Mouse (Mus musculus) limb, embryonic 15.5 days (tissue): Measurements from ENCODE around the gene Oas1f. TPM values are rescaled to one million over a fixed set of nuclear protein-coding genes. Genes with fewer than 3 reads are reported as not detected.

ENCODE experiments used
- ATAC-seq: fragments of 200-750 bp; cut with Nextera tagmentation; 2 replicates; pipeline ENCODE4 v1.8.0; 2017; ENCODE audit warnings: low read depth, moderate TSS enrichment; ENCODE audit not compliant: insufficient number of reproducible peaks, low FRiP score, low TSS enrichment
- H3K27ac ChIP-seq: fragments of 300-500 bp; sonication (generic); 2 replicates; pipeline ENCODE4 v1.5.1; 2015; ENCODE audit warnings: moderate library complexity, mild to moderate bottlenecking, inconsistent platforms
- H3K27me3 ChIP-seq: fragments of 300-500 bp; sonication (generic); 2 replicates; pipeline ENCODE4 v1.6.1; 2015; ENCODE audit warnings: inconsistent platforms
- H3K36me3 ChIP-seq: fragments of 300-500 bp; sonication (generic); 2 replicates; pipeline ENCODE4 v1.6.1; 2015; ENCODE audit warnings: inconsistent platforms
- H3K4me1 ChIP-seq: fragments of 300-500 bp; sonication (generic); 2 replicates; pipeline ENCODE4 v1.6.1; 2015; ENCODE audit warnings: inconsistent platforms
- H3K4me2 ChIP-seq: fragments of 300-500 bp; sonication (generic); 2 replicates; pipeline ENCODE4 v1.6.1; 2015; ENCODE audit warnings: mild to moderate bottlenecking, inconsistent platforms
- H3K4me3 ChIP-seq: fragments of 300-500 bp; sonication (generic); 2 replicates; pipeline ENCODE4 v1.5.1; 2015; ENCODE audit warnings: mild to moderate bottlenecking, inconsistent platforms
- H3K9ac ChIP-seq: fragments of 300-500 bp; sonication (generic); 2 replicates; pipeline ENCODE4 v1.6.1; 2015; ENCODE audit warnings: inconsistent platforms
- H3K9me3 ChIP-seq: fragments of 300-500 bp; sonication (generic); 2 replicates; pipeline ENCODE4 v1.6.1; 2016; ENCODE audit warnings: inconsistent platforms
- WGBS: fragments of 180-500 bp; shearing (Covaris S2); methylation state at CpG from one replicate; pipeline ENCODE4 v1.1.7; 2015; 5-methylcytosine and 5-hydroxymethylcytosine counted together
- polyA plus RNA-seq: library from polyadenylated mRNA; unstranded; fragments of >200 nt; fragmentation: Nextera tagmentation; extraction: Ambion mirVana; gene quantifications from 2 replicates; pipeline ENCODE4 v1.2.1, GENCODE M21; 2015

The Oas1f gene
- polyA plus RNA-seq, 1 experiment from 2014 or later, result 0.42 TPM

DNA sequence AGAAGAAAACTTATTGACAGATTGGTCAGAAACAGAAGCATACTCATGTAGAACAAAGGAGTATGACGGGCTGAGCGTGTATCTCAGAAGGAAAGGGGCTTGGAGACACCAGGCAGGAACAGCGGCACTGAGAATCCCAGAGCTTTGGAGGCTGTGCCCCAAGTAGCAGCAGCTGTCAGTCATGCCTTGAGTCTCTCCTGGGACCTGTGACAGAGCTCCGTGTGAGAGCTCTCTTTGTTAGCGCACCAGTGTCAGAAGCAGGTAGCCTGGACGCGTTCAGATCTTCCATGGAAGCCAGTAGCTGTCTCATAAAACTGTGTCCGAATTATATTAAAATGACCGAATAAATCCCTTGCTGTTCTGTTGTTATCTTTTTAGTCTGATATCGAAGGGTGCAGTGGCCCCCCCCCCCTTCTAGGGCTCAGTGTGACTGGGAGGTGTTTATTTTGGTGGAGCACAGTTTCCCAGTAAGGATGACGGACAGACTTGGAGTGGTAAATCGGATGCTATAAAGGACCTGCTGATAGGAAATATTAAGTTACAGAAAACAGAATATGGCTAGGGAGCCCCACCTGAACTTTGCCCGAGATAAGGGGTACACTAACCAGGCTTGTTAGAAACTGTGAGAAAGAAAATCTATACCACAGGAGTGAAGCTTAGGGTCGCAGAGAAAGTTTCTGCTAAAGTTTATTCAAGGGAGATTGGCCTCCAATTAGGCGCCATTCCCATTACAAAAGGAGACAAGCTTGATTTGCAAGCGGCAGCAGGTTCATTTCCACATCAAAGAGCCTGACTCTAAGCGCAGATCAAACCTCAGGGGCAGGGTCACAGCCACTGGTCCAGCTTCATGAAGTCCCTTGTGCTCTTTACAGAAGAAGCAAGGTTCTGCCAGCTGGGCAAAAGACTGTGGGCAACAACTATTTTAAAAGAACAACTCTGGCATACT lies 13.6 kb upstream of the Oas1f start:
- WGBS, result 13% methylated on average over 17 of the region's 17 CpGs
- Histone ChIP-seq H3K4me1 (no peaks in the 10 kb centered on the region), H3K9me3 (no peaks in the 10 kb centered on the region), H3K4me2 (no peak overlapping the region), H3K27ac (no peak overlapping the region), H3K27me3 (peaks cover 13% of the 10 kb centered on the region; the same call in 1 of the 2 replicates), H3K4me3 (no peak overlapping the region), H3K36me3 (no peaks in the 10 kb centered on the region), H3K9ac (no peak overlapping the region)
- ATAC-seq, result no peak

DNA sequence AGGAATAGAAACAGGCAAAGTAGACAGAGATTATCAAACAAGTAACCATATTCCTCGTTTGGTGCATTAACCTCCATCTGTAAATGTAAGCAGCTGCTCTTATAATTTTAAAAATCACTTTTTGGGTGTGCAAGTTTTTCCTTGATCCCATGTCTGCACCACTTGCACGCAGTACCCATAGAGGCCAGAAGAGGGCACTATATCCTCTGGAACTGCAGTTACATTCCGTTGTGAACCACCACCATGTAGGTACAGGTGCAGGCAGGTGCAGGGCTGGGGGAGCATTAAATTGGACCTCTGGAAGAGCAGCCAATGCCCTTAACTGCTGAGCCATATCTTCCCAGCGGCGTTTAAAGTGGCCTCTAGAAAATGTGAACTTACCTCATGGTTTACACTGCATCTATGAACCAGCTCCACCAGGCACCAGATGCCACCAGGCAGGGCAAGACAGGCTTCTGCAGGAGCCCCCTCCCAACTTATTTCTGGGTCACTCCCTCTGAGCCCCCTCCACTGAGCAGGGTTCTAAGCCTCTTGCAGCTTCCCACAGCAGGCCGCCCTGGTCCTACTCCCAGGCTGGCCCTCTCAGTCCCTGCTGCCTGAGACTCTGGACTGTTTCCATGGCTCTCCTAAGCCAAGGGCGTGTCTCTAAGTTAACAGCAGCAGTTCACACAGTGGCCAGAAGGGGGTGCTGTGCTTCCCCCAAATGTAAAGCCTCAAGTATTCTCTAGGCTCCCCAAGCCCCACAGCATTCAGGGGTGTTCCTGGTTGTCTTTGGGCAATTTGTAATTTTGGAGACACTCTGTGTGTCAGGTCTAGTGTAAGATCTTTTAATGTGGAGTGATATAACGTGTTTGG lies 10.2 kb upstream of the Oas1f start:
- H3K27ac ChIP-seq, result no peak overlapping the region

GRCm38 (mm10) chr5:120844713-120845112 lies 2.5 kb upstream of the Oas1f start:
- Histone ChIP-seq H3K4me2 (no peak overlapping the region), H3K9me3 (no peaks in the 10 kb centered on the region), H3K4me3 (no peak overlapping the region), H3K27me3 (no peaks in the 10 kb centered on the region), H3K36me3 (no peaks in the 10 kb centered on the region), H3K9ac (no peak overlapping the region), H3K27ac (peak overlapping the region; percentile 69), H3K4me1 (peaks cover 11% of the 10 kb centered on the region)
- WGBS, result 21% methylated on average over 3 of the region's 3 CpGs
- ATAC-seq, result 0 out of 2 replicates have a peak, but pooled peaks have one; percentile 57

More for the DNA sequence above, 10.2 kb upstream of the Oas1f start:
- H3K36me3 ChIP-seq, result no peaks in the 10 kb centered on the region
- no peak overlapping the region for H3K4me3 ChIP-seq
- no peak overlapping the region for H3K9ac ChIP-seq
- H3K27me3 ChIP-seq, result peaks cover 13% of the 10 kb centered on the region; the same call in 1 of the 2 replicates
- H3K4me1 ChIP-seq, result no peaks in the 10 kb centered on the region
- no peak for ATAC-seq
- H3K9me3 ChIP-seq, result no peaks in the 10 kb centered on the region
- WGBS, result 7% methylated on average over 8 of the region's 8 CpGs
- no peak overlapping the region for H3K4me2 ChIP-seq

DNA sequence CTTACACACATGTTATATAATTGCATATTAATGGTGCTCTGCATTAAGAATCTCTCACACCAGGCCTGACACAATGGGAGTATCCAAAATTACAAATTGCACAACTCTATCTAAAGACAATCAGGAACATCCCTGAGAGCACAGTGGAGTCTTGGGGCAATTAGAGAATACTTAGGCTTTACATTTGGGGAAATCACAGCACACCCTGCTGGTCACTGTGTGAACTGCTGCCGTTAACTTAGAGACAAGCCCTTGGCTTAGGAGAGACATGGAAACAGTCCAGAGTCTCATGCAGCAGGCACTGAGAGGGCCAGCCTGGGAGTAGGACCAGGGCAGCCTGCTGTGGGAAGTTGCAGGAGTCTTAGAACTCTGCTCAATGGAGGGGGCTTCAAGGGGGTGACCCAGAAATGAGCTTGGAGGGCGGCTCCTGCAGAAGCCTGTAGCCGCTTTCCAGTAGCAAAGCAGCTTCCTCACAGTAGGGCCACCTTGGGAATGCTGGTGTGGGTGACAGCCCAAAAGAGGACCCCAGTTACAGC lies 2.5 kb downstream of the Oas1f start:
- Histone ChIP-seq H3K9me3 (no peaks in the 10 kb centered on the region), H3K36me3 (no peaks in the 10 kb centered on the region), H3K4me2 (no peak overlapping the region), H3K4me3 (no peak overlapping the region), H3K27me3 (no peaks in the 10 kb centered on the region), H3K27ac (no peak overlapping the region), H3K4me1 (peaks cover 11% of the 10 kb centered on the region), H3K9ac (no peak overlapping the region)
- no peak for ATAC-seq
- WGBS, result 63% methylated on average over 3 of the region's 3 CpGs

DNA sequence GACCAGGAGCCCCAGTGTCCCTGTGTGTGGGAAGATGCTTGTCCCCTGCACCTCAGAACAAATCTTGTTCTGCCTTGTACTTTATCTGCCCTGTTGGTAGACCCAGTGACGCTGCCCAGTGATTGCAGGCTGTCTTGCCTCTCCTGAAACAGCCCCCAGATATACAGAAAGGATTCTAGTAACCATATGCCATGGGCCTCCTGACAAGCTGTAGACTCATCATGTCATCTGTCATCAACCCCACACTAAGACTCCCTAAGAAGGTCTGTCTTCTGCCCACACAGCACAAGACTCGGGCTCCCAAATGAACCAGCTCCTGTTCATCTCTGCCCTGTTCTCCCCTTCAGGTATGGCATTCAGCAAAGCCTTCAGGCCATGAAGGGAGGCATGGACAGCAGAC lies 12.1 kb downstream of the Oas1f start:
- WGBS, result 73% methylated on average over 2 of the region's 2 CpGs
- Histone ChIP-seq H3K9ac (no peak overlapping the region), H3K36me3 (no peaks in the 10 kb centered on the region), H3K9me3 (no peaks in the 10 kb centered on the region), H3K4me2 (no peak overlapping the region), H3K4me3 (no peak overlapping the region), H3K4me1 (no peaks in the 10 kb centered on the region), H3K27ac (no peak overlapping the region), H3K27me3 (no peaks in the 10 kb centered on the region)
- no peak for ATAC-seq

GRCm38 (mm10) chr5:120861121-120861520 lies 14.0 kb downstream of the Oas1f start, which contains the start of gene Oas1h:
Oas1h (plus strand) TSS chr5:120861421.
- Histone ChIP-seq H3K36me3 (no peaks in the 10 kb centered on the region), H3K9ac (no peak within 1 kb of the TSS), H3K4me3 (no peak within 1 kb of the TSS), H3K27me3 (no peaks in the 10 kb centered on the region), H3K4me2 (no peak within 1 kb of the TSS), H3K4me1 (no peaks in the 10 kb centered on the region), H3K27ac (no peak within 1 kb of the TSS), H3K9me3 (no peaks in the 10 kb centered on the region)
- 44% methylated on average over 4 of the region's 4 CpGs for WGBS
- ATAC-seq, result no peak

GRCm38 (mm10) chr5:120865336-120865860 lies 18.2 kb downstream of the Oas1f start:
- Histone ChIP-seq H3K9ac (no peak overlapping the region), H3K4me2 (no peak overlapping the region), H3K36me3 (no peaks in the 10 kb centered on the region), H3K4me3 (no peak overlapping the region), H3K9me3 (no peaks in the 10 kb centered on the region), H3K27me3 (no peaks in the 10 kb centered on the region), H3K4me1 (no peaks in the 10 kb centered on the region), H3K27ac (no peak overlapping the region)
- WGBS, result 63% methylated on average over 3 of the region's 3 CpGs
- no peak for ATAC-seq

GRCm38 (mm10) chr5:120869436-120870015 lies 22.4 kb downstream of the Oas1f start:
- Histone ChIP-seq H3K4me2 (no peak overlapping the region), H3K9me3 (no peaks in the 10 kb centered on the region), H3K27ac (no peak overlapping the region), H3K36me3 (no peaks in the 10 kb centered on the region), H3K27me3 (no peaks in the 10 kb centered on the region), H3K9ac (no peak overlapping the region), H3K4me3 (no peak overlapping the region), H3K4me1 (no peaks in the 10 kb centered on the region)
- 80% methylated on average over 7 of the region's 7 CpGs for WGBS
- ATAC-seq, result 0 out of 2 replicates have a peak, but pooled peaks have one; percentile 14

- no peaks in the 10 kb centered on the region for H3K27me3 ChIP-seq
- H3K27ac ChIP-seq, result no peak overlapping the region
- no peaks in the 10 kb centered on the region for H3K9me3 ChIP-seq
- no peak overlapping the region for H3K4me3 ChIP-seq
- ATAC-seq, result no peak
- H3K4me2 ChIP-seq, result no peak overlapping the region
- no peak overlapping the region for H3K9ac ChIP-seq
- WGBS, result 60% methylated on average over 3 of the region's 3 CpGs
- no peaks in the 10 kb centered on the region for H3K36me3 ChIP-seq
- H3K4me1 ChIP-seq, result no peaks in the 10 kb centered on the region
These were observed 22.9 kb downstream of the Oas1f start for GRCm38 (mm10) chr5:120870081-120870480.

DNA sequence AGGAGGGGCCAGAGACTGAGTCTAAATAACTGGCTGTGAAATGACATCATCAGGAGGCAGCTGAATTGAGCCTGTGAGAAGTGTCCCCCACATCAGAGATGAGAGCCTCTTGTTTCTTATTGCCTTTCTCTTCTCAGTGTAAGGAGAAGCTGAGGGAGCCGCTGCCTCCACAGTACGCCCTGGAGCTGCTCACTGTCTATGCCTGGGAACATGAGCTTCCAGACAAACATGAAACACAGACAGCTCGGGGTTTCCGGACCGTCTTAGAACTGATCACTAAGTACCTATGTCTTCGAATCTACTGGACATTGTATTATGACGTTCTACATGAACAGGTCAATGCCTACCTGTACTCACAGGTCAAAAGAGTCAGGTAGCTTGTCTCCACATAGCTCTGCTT lies 23.6 kb downstream of the Oas1f start:
- Histone ChIP-seq H3K4me1 (no peaks in the 10 kb centered on the region), H3K9me3 (no peaks in the 10 kb centered on the region), H3K4me3 (no peak overlapping the region), H3K27ac (no peak overlapping the region), H3K27me3 (no peaks in the 10 kb centered on the region), H3K4me2 (no peak overlapping the region), H3K9ac (no peak overlapping the region), H3K36me3 (no peaks in the 10 kb centered on the region)
- ATAC-seq, result no peak
- 76% methylated on average over 7 of the region's 7 CpGs for WGBS

DNA sequence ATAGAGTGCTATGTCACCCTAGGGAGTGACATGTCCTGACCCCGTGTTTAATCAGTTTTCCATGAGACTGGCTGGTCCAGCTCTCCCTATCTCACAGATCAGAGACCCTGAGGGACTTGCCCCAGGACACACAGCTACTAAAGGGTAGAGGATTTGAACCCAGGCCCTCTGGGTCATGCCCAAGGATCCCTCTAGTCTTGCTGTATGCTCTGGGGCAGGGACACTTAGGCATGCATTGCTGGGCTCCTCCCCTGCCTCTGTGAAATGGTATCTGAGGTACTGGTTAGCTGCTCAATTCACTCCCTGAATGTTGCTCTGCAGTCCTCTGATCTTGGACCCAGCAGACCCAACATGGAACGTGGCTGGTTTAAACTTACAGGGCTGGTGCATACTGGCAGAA lies 24.3 kb downstream of the Oas1f start:
- no peak for ATAC-seq
- no peak overlapping the region for H3K9ac ChIP-seq
- H3K27ac ChIP-seq, result no peak overlapping the region
- H3K4me1 ChIP-seq, result no peaks in the 10 kb centered on the region
- no peaks in the 10 kb centered on the region for H3K9me3 ChIP-seq
- no peak overlapping the region for H3K4me3 ChIP-seq
- WGBS, result 39% methylated on average over 2 of the region's 2 CpGs
- no peak overlapping the region for H3K4me2 ChIP-seq
- H3K27me3 ChIP-seq, result no peaks in the 10 kb centered on the region
- H3K36me3 ChIP-seq, result no peaks in the 10 kb centered on the region
